Mouse (Mus musculus) testis, adult 2 months (tissue): ENCODE measurements around the gene Trmt11.

Experiments
- CTCF ChIP-seq: fragments of 200-500 bp; IDR thresholded peaks from 2 replicates; pipeline ENCODE4 v1.5.1; 2012; ENCODE audit warnings: low read depth, mild to moderate bottlenecking, inconsistent platforms, low read length, moderate library complexity; ENCODE audit not compliant: control insufficient read depth, insufficient read depth, insufficient replicate concordance
- POLR2A ChIP-seq: fragments of 200-500 bp; IDR thresholded peaks from 2 replicates; pipeline ENCODE4 v1.6.1; 2012; ENCODE audit warnings: low read depth, mild to moderate bottlenecking, inconsistent platforms, low read length, moderate library complexity; ENCODE audit not compliant: control insufficient read depth

DNA sequence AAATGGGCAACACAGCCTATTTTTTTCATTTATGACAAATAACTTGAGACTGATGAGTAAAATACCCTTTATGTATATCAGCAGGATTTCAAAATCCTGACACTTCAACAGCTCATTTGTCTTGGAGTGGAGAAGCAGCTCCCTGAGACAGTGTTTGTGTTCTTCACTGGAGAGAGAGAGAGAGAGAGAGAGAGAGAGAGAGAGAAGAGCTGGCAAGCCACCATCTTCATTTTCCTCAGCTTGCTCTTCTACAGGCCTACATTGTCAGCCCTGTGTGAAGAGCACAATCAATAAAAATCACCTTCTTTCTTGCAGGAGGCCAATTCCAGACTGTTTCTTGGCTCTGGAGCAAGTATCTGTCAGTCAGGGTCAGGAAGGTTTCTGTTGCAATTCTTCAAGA is 78.8 kb downstream of the Trmt11 start:
- TF ChIP-seq CTCF = no peak
- TF ChIP-seq POLR2A = no peak
